Mouse (Mus musculus): ENCODE measurements around the gene Rcan2. TPM values are rescaled to one million over a fixed set of nuclear protein-coding genes. Genes with fewer than 3 reads are reported as not detected.

Rcan2 gene
- total and polyA plus RNA-seq, 3 experiments, result 195 to 439 (median 382) TPM

DNA sequence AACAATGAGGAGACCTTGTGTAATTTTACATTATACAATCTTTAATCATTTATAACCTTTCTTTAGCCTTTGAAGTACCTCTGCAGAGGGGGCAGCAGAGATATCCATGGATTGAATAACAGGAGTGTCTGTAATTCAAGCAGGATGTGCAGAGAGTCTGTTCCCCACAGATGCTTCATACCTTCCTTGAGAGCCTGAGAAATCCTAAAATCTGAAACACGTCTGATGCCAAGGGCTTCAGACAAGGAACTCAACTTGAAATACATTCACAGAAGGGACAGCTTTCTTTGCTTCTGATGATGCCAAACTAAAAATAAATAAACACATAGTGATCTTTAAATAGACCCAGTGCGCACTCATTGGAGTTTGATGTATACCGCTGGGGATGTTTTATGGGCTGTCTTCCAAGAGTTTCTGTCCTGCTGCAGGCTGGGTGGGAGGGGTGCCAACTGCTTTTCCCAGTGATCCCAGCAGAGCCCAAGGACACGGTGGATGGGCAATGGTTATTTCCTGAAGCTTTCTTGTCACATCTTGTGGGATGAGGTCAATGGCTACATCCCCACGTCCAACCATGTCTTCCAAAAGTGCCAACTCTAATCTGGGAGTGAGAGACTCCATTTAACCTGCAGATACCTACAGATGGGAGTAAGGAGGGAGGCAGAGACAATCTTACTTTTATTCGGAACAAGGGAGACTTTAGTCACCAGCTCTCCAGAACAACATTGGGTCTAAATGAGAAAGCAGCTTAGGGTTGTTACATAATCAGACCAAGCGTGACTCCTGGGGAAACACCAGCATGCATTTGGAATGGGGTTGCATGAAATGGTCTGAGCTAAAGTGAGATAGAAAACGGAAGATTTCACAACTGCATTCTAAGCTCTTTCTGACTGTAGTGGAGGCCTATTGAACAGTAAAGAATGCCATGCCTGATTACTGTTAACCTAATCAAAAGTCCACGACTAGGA is 102.9 kb downstream of the Rcan2 start:
- 30% methylated on average over 9 of the region's 9 CpGs for WGBS
- intact Hi-C loops (cut with DNase I), result no loop called here
- H3K27ac ChIP-seq, result peak overlapping the region; percentile 24; the same call in 1 of the 2 replicates

DNA sequence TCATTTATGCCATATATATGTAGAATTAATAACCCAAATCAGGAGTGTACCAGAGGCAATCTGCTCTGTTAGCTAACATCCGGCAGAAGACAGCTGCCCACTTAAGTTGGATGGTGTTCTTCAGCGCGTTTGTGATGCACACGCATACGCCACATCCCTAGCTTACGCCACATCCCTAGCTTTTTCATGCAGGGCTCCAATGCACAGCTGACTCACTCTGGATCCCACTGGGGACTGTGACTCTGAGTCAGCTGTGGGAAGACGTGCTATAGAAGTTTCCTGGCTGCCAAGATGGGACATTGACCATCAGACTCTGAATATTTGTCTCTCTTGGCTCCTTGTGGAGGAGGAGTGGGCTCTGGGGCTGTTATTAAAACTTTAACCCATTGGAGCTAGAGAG is 103.7 kb downstream of the Rcan2 start:
- intact Hi-C loops (cut with DNase I), result no loop called here
- Histone ChIP-seq H3K27me3 (ENCODE audit: control insufficient read depth, insufficient read depth, low read length) (no peaks in the 10 kb centered on the region), H3K27ac (no peak overlapping the region), H3K4me3 (no peak overlapping the region), H3K9ac (ENCODE audit: low read depth, low read length) (no peak overlapping the region), H3K36me3 (ENCODE audit: control insufficient read depth, insufficient read depth, low read length) (peaks cover 5% of the 10 kb centered on the region), H3K4me1 (ENCODE audit: control insufficient read depth, insufficient read depth, low read length) (peaks cover 10% of the 10 kb centered on the region), H3K79me2 (replicated peaks; ENCODE audit: control insufficient read depth, insufficient read depth, low read length) (peaks cover 4% of the 10 kb centered on the region; the same call in 1 of the 2 replicates)
- no peak for TF ChIP-seq POLR2A (IDR thresholded peaks at IDR 0.05; ENCODE audit: insufficient read depth, low read depth, low read length)
- no peak for TF ChIP-seq EP300 (IDR thresholded peaks at IDR 0.05; ENCODE audit: insufficient read depth, low read depth, low read length)
- TF ChIP-seq CTCF (IDR thresholded peaks at IDR 0.05), result no peak
- 73% methylated on average over 7 of the region's 7 CpGs for WGBS
- no peak for DNase-seq

More for the DNA sequence above, 102.9 kb downstream of the Rcan2 start:
- Histone ChIP-seq H3K4me1 (ENCODE audit: control insufficient read depth, insufficient read depth, low read length) (peaks cover 12% of the 10 kb centered on the region), H3K4me3 (no peak overlapping the region), H3K9ac (ENCODE audit: low read depth, low read length) (no peak overlapping the region), H3K79me2 (replicated peaks; ENCODE audit: control insufficient read depth, insufficient read depth, low read length) (peaks cover 4% of the 10 kb centered on the region; the same call in 1 of the 2 replicates), H3K36me3 (ENCODE audit: control insufficient read depth, insufficient read depth, low read length) (peaks cover 8% of the 10 kb centered on the region), H3K27me3 (ENCODE audit: control insufficient read depth, insufficient read depth, low read length) (no peaks in the 10 kb centered on the region)
- peak in 1 of 2 experiments; percentile 20 for DNase-seq
- TF ChIP-seq POLR2A (IDR thresholded peaks at IDR 0.05; ENCODE audit: insufficient read depth, low read depth, low read length) (no peak), CTCF (IDR thresholded peaks at IDR 0.05) (no peak), EP300 (IDR thresholded peaks at IDR 0.05; ENCODE audit: insufficient read depth, low read depth, low read length) (no peak)

DNA sequence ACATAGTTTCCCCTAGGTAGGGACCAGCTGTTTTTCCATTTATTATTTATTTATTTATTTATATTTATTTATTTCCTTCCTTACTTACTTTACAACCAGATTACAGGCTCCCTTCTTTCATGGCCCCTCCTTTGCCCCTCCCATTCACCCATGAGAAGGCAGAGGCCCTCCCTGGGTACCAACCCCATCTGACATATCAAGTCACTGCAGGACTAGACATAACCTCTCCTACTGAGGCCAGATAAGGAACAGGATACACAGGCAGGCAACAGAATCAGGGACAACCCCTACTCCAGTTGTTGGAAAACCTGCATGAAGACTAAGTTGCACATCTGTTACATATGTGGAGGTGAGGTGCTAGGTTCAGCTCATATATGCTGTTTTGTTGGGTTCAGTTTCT is 105.6 kb downstream of the Rcan2 start:
- no peaks in the 10 kb centered on the region for H3K27me3 ChIP-seq (ENCODE audit: control insufficient read depth, insufficient read depth, low read length)
- no peak overlapping the region for H3K9ac ChIP-seq (ENCODE audit: low read depth, low read length)
- peaks cover 5% of the 10 kb centered on the region; the same call in 1 of the 2 replicates for H3K36me3 ChIP-seq (ENCODE audit: control insufficient read depth, insufficient read depth, low read length)
- TF ChIP-seq EP300 (IDR thresholded peaks at IDR 0.05; ENCODE audit: insufficient read depth, low read depth, low read length) (no peak), POLR2A (IDR thresholded peaks at IDR 0.05; ENCODE audit: insufficient read depth, low read depth, low read length) (no peak), CTCF (IDR thresholded peaks at IDR 0.05) (no peak)
- peaks cover 7% of the 10 kb centered on the region for H3K4me1 ChIP-seq (ENCODE audit: control insufficient read depth, insufficient read depth, low read length)
- no peak overlapping the region for H3K27ac ChIP-seq
- no peak overlapping the region for H3K4me3 ChIP-seq
- intact Hi-C loops (cut with DNase I), result no loop called here
- peaks cover 3% of the 10 kb centered on the region; the same call in 1 of the 2 replicates for H3K79me2 ChIP-seq (replicated peaks; ENCODE audit: control insufficient read depth, insufficient read depth, low read length)
- no peak for DNase-seq

DNA sequence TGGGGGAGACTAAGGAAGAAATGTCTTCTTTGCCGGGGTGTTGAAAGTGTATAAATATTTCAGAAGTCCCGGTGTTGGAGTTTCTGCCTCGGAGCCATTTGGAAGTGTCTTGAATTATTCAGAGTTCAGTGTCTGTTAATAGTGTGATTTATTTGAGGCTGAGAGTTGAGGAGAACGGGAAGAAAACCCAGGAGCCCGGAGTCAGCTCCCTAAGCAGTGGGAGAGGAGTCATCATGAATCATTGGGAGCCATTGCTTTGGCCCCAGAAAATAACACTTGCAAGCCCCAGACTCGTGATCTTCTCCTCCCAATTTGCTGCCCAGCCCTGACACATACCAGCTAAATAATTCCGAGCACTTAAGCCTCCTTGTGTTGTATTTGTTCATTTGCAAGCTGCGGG is 115.0 kb downstream of the Rcan2 start:
- TF ChIP-seq EP300 (IDR thresholded peaks at IDR 0.05; ENCODE audit: insufficient read depth, low read depth, low read length) (no peak), POLR2A (IDR thresholded peaks at IDR 0.05; ENCODE audit: insufficient read depth, low read depth, low read length) (no peak), CTCF (IDR thresholded peaks at IDR 0.05) (no peak)
- Histone ChIP-seq H3K36me3 (ENCODE audit: control insufficient read depth, insufficient read depth, low read length) (no peaks in the 10 kb centered on the region), H3K4me3 (no peak overlapping the region), H3K27me3 (ENCODE audit: control insufficient read depth, insufficient read depth, low read length) (no peaks in the 10 kb centered on the region), H3K27ac (no peak overlapping the region), H3K4me1 (ENCODE audit: control insufficient read depth, insufficient read depth, low read length) (no peaks in the 10 kb centered on the region), H3K9ac (ENCODE audit: low read depth, low read length) (no peak overlapping the region), H3K79me2 (replicated peaks; ENCODE audit: control insufficient read depth, insufficient read depth, low read length) (no peaks in the 10 kb centered on the region)
- DNase-seq, result no peak
- intact Hi-C loops (cut with DNase I), result no loop called here
- WGBS, result 76% methylated on average over 8 of the region's 8 CpGs

DNA sequence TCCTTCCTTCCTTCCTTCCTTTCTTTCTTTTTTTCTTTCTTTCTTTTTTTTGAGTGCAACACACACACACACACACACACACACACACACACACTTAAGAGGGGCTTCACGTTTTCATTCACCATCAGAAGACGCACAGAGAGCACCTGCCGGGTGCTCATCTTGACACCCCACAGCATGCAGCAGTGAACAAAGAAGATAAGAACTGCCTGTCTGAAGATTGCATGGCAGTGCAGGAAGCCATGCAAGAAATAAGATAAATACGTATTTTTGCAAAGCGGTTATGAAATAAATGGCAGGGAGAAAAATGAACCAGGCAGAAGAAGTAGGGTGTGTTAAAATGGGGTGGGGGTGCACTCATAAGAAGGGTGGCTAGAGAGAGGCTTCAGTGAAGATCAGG is 116.0 kb downstream of the Rcan2 start:
- Histone ChIP-seq H3K79me2 (replicated peaks; ENCODE audit: control insufficient read depth, insufficient read depth, low read length) (no peaks in the 10 kb centered on the region), H3K4me1 (ENCODE audit: control insufficient read depth, insufficient read depth, low read length) (no peaks in the 10 kb centered on the region), H3K4me3 (no peak overlapping the region), H3K9ac (ENCODE audit: low read depth, low read length) (no peak overlapping the region), H3K27ac (no peak overlapping the region), H3K36me3 (ENCODE audit: control insufficient read depth, insufficient read depth, low read length) (no peaks in the 10 kb centered on the region), H3K27me3 (ENCODE audit: control insufficient read depth, insufficient read depth, low read length) (no peaks in the 10 kb centered on the region)
- intact Hi-C loops (cut with DNase I), result no loop called here
- no peak for DNase-seq
- WGBS, result 73% methylated on average over 5 of the region's 5 CpGs
- TF ChIP-seq CTCF (IDR thresholded peaks at IDR 0.05) (no peak), EP300 (IDR thresholded peaks at IDR 0.05; ENCODE audit: insufficient read depth, low read depth, low read length) (no peak), POLR2A (IDR thresholded peaks at IDR 0.05; ENCODE audit: insufficient read depth, low read depth, low read length) (no peak)

DNA sequence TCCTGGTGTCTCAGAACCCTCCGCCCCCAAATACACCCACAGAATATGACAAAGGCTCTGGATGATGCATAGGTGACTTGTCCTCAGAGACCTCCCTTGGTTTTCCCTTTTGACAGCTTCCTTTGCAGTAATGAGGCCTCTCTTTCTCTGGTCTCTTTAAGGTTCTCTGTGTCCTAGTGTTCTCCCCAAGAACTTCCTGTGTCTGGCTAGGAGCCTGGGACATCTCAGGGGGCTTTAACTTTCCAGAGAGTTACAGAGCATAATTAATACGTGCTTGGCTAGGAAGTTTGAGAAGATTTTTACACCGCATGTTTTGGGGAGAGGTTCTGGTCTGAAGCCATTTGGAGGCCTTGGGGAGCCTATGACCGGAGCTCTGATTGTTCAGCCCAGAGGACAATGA is 128.7 kb downstream of the Rcan2 start:
- WGBS, result 82% methylated on average over 4 of the region's 4 CpGs
- Histone ChIP-seq H3K4me1 (ENCODE audit: control insufficient read depth, insufficient read depth, low read length) (no peaks in the 10 kb centered on the region), H3K79me2 (replicated peaks; ENCODE audit: control insufficient read depth, insufficient read depth, low read length) (0 out of 2 replicates have a peak, but pooled peaks cover 3% of the 10 kb centered on the region), H3K9ac (ENCODE audit: low read depth, low read length) (no peak overlapping the region), H3K36me3 (ENCODE audit: control insufficient read depth, insufficient read depth, low read length) (peaks cover 6% of the 10 kb centered on the region), H3K4me3 (no peak overlapping the region), H3K27me3 (ENCODE audit: control insufficient read depth, insufficient read depth, low read length) (no peaks in the 10 kb centered on the region), H3K27ac (no peak overlapping the region)
- DNase-seq, result no peak
- intact Hi-C loops (cut with DNase I), result no loop called here
- no peak for TF ChIP-seq CTCF (IDR thresholded peaks at IDR 0.05)
- TF ChIP-seq POLR2A (IDR thresholded peaks at IDR 0.05; ENCODE audit: insufficient read depth, low read depth, low read length), result no peak
- TF ChIP-seq EP300 (IDR thresholded peaks at IDR 0.05; ENCODE audit: insufficient read depth, low read depth, low read length), result no peak

Measured in heart, adult 2 months (tissue).